Mouse (Mus musculus) gastrocnemius, postnatal 10 days (tissue): ENCODE results near the gene Sumf1. TPM values are rescaled to one million over a fixed set of nuclear protein-coding genes. Genes with fewer than 3 reads are reported as not detected.

Experiments
- DNase-seq: peaks from one replicate; pipeline ENCODE4 v3.0.0; 2021; ENCODE audit warnings: mixed read lengths
- total RNA-seq, 2 experiments: library from RNA; stranded (reverse); gene quantifications; 2 replicates each; pipeline ENCODE4 v1.2.3; 2021

The Sumf1 gene
- total RNA-seq, 2 experiments from 2014 or later = 11.4 to 13.6 TPM

GRCm38 (mm10) chr6:108091296-108091695 lies 94.1 kb downstream of the Sumf1 start:
- no peak for DNase-seq

GRCm38 (mm10) chr6:108075857-108076256 lies 109.5 kb downstream of the Sumf1 start:
- DNase-seq = no peak

GRCm38 (mm10) chr6:108074624-108075023 lies 110.8 kb downstream of the Sumf1 start:
- no peak for DNase-seq

GRCm38 (mm10) chr6:108073931-108074330 lies 111.5 kb downstream of the Sumf1 start:
- DNase-seq = no peak

GRCm38 (mm10) chr6:108073071-108073470 lies 112.3 kb downstream of the Sumf1 start:
- no peak for DNase-seq

- no peak for DNase-seq
Measured at GRCm38 (mm10) chr6:108070947-108071346, 114.4 kb downstream of the Sumf1 start.

GRCm38 (mm10) chr6:108065583-108065982 lies 119.8 kb downstream of the Sumf1 start:
- peak; percentile 61 for DNase-seq

- peak; percentile 96 for DNase-seq
Measured at GRCm38 (mm10) chr6:108064918-108065526, 120.4 kb downstream of the Sumf1 start, which contains the start of gene Setmar. Gene Setmar, plus strand, starts transcription at chr6:108065045.

GRCm38 (mm10) chr6:108061121-108061520 lies 124.3 kb downstream of the Sumf1 start:
- DNase-seq = no peak

GRCm38 (mm10) chr6:108058066-108058465 lies 127.3 kb downstream of the Sumf1 start:
- no peak for DNase-seq

- no peak for DNase-seq
Measured at GRCm38 (mm10) chr6:108057353-108057752, 128.0 kb downstream of the Sumf1 start.

Other genes starting within 250 kb of the Sumf1 start
- 1 to 10 TPM; 4.1 to 5.0 TPM for gene Setmar, start 120.5 kb downstream of the Sumf1 start, total RNA-seq
- gene Itpr1, start 27.5 kb upstream of the Sumf1 start, total RNA-seq = 10 to 100 TPM; 19.7 to 30.6 TPM